Mouse (Mus musculus) megakaryocyte-erythroid progenitor cell, adult 5-6 weeks (primary cell): ENCODE measurements around the gene Wdr26. TPM values are rescaled to one million over a fixed set of nuclear protein-coding genes. Genes with fewer than 3 reads are reported as not detected.

Source experiments
- ATAC-seq: replicated peaks from 2 replicates; pipeline ENCODE4 v1.8.0; 2016; ENCODE audit warnings: mild to moderate bottlenecking, inconsistent platforms; ENCODE audit not compliant: severe bottlenecking, poor library complexity, low FRiP score, low TSS enrichment
- total RNA-seq, 2 experiments: library from RNA; stranded (forward) in 1 of 2; stranded (reverse) in 1 of 2; fragments of 200-1000, 215-1000 nt in 1 of 2; fragments of >200 nt in 1 of 2; fragmentation: Nextera tagmentation in 1 of 2; gene quantifications; 2 replicates each; pipeline ENCODE4 v1.2.3; 2014 to 2017

Gene Wdr26
- total RNA-seq (2014; fragmentation: Nextera tagmentation) (93.5 and 155 TPM in 2 replicates), total RNA-seq (2017) (84.8 and 102 TPM in 2 replicates)

GRCm38 (mm10) chr1:181211920-181212633 is at the start of gene Wdr26:
Gene Wdr26, minus strand, starts transcription at chr1:181212001.
- ATAC-seq: peak; percentile 79

- 0 out of 2 replicates have a peak, but pooled peaks have one; percentile 5 for ATAC-seq
Observed at GRCm38 (mm10) chr1:181260949-181261696, 49.3 kb upstream of the Wdr26 start.

- no peak for ATAC-seq
Observed at GRCm38 (mm10) chr1:181260422-181260821, 48.6 kb upstream of the Wdr26 start.

GRCm38 (mm10) chr1:181259626-181260410 is 48.0 kb upstream of the Wdr26 start:
- ATAC-seq: no peak

- no peak for ATAC-seq
Observed at GRCm38 (mm10) chr1:181259056-181259455, 47.3 kb upstream of the Wdr26 start.

GRCm38 (mm10) chr1:181258616-181259015 is 46.8 kb upstream of the Wdr26 start:
- no peak for ATAC-seq

- no peak for ATAC-seq
Observed at GRCm38 (mm10) chr1:181257585-181258555, 46.1 kb upstream of the Wdr26 start.

- peak; percentile 74 for ATAC-seq
Observed at GRCm38 (mm10) chr1:181256689-181257584, 45.1 kb upstream of the Wdr26 start.

GRCm38 (mm10) chr1:181255891-181256688 is 44.3 kb upstream of the Wdr26 start:
- peak; percentile 30 for ATAC-seq

- no peak; the same call in 1 of the 2 replicates for ATAC-seq
Observed at GRCm38 (mm10) chr1:181255450-181255849, 43.6 kb upstream of the Wdr26 start.

- no peak for ATAC-seq
Observed at GRCm38 (mm10) chr1:181251624-181252023, 39.8 kb upstream of the Wdr26 start.

GRCm38 (mm10) chr1:181250961-181251360 is 39.2 kb upstream of the Wdr26 start:
- ATAC-seq: no peak

- ATAC-seq: peak; percentile 80
Observed at GRCm38 (mm10) chr1:181249537-181249936, 37.7 kb upstream of the Wdr26 start.

GRCm38 (mm10) chr1:181247175-181247574 is 35.4 kb upstream of the Wdr26 start:
- ATAC-seq: no peak

GRCm38 (mm10) chr1:181246487-181247138 is 34.8 kb upstream of the Wdr26 start:
- ATAC-seq: peak; percentile 46; the same call in 1 of the 2 replicates
